Mouse (Mus musculus): ENCODE measurements around the gene Map3k13.

Gene Map3k13

GRCm38 (mm10) chr16:21813164-21813834, 19.2 kb downstream of the Map3k13 start:
- no peak for DNase-seq

- DNase-seq = peak; percentile 49
These were observed 20.9 kb downstream of the Map3k13 start for GRCm38 (mm10) chr16:21814861-21815668.

GRCm38 (mm10) chr16:21815669-21816010, 21.5 kb downstream of the Map3k13 start:
- no peak for DNase-seq

- no peak for DNase-seq
These were observed 24.0 kb downstream of the Map3k13 start for GRCm38 (mm10) chr16:21818132-21818531.

DNA sequence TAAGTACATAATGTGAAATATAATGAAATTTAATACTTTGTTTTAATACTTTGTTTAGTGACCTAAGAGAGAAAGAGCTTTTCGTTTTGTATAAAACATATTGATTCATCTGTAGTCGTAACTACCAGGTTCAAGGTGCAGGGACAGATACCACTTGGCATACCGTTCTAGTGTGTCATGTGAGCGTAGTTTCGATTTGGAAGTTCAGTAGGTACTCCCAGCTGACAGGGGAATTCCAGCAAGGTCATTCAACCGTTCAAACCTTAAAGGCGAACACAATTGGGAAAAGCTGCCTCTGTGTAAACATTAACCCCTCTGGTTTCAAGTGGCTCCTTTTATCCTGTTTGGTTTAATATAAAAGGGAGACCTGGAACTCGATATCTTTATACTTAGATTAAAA, 24.5 kb downstream of the Map3k13 start:
- DNase-seq = no peak

DNA sequence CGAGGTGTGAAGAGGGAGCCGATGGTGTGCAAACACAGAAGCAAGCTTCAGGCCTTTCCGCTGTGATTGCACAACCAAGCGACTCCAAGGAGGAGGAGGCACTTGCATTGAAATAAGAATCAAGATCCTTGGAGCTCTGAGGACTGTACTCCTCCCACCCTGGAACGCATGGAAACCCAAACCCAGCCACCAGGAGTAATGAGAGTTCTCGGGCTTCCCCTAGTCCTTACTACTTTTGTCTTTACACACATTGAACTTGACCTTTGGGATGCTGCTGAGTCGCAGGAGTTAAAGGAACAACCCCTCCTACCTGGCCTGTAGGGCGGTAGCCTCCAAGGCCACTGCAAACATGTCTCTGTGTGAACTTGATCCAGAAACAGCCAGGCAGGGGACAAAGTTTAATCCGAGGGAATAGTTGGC, 31.5 kb downstream of the Map3k13 start:
- DNase-seq = no peak

- no peak for DNase-seq
These were observed 33.0 kb downstream of the Map3k13 start for GRCm38 (mm10) chr16:21827153-21827552.

DNA sequence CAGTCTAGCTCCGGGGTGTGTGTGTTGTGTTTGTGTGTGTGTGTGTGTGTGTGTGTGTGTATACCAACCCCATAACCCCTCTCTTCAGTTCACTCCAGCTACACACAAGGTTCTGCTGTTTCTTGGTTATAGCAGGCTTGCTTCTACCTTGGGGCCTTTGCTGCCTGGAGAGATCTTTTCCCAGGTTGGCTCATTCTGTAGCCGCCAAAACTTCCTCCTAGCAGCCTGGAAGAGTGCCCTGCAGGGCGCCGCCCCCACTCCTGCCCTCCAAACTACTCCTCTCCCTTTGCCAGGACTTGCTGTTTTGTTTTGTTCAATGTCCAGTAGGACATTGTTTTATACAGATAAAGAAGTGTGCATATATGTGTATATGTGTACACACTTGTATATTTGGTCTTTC, 33.4 kb downstream of the Map3k13 start:
- no peak for DNase-seq

GRCm38 (mm10) chr16:21829711-21830110, 35.6 kb downstream of the Map3k13 start:
- no peak for DNase-seq

GRCm38 (mm10) chr16:21830784-21831183, 36.6 kb downstream of the Map3k13 start:
- DNase-seq = no peak

- DNase-seq = no peak
These were observed 37.6 kb downstream of the Map3k13 start for GRCm38 (mm10) chr16:21831764-21832163.

DNA sequence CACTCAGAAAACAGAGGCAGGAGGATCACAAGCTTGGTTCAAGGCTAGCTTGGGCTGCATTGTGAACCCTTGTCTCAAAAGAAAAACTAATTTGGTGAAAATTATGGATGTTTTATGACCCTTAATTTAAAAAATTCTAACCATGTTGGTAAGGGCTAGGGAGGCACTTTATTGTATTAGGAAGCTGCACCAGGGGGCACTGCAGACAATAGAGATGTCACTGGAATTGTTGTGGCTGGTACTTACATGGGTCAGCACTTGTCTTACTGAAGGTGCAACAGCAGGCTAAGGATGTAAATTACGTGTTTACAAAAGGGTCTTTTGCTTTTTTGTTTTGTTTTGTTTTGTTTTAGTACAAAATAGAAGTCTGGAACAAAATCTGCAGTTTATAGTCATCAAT, 39.3 kb downstream of the Map3k13 start:
- DNase-seq = no peak

DNA sequence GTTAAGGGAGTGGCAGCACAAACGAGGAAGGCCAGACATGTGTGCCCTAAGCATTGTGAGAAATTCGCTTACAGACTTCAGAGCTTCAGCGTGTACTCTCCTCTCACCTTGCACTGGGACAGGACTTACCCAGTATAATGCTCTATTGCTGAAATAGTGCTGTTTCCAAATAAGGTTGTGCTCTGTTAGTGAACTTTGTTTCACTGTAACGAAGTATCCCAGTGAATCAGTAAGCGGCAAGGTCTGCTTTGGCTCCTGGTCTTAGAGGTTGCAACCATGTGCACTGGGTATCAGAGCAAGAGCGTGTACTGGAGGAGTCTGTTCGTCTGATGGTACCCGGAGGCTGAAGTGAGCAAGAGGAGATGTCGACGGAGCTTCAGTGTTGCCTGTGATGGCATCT, 39.8 kb downstream of the Map3k13 start:
- no peak for DNase-seq

- DNase-seq = no peak
These were observed 40.9 kb downstream of the Map3k13 start for GRCm38 (mm10) chr16:21834866-21835583.

- no peak for DNase-seq
These were observed 41.4 kb downstream of the Map3k13 start for GRCm38 (mm10) chr16:21835584-21835931.

DNA sequence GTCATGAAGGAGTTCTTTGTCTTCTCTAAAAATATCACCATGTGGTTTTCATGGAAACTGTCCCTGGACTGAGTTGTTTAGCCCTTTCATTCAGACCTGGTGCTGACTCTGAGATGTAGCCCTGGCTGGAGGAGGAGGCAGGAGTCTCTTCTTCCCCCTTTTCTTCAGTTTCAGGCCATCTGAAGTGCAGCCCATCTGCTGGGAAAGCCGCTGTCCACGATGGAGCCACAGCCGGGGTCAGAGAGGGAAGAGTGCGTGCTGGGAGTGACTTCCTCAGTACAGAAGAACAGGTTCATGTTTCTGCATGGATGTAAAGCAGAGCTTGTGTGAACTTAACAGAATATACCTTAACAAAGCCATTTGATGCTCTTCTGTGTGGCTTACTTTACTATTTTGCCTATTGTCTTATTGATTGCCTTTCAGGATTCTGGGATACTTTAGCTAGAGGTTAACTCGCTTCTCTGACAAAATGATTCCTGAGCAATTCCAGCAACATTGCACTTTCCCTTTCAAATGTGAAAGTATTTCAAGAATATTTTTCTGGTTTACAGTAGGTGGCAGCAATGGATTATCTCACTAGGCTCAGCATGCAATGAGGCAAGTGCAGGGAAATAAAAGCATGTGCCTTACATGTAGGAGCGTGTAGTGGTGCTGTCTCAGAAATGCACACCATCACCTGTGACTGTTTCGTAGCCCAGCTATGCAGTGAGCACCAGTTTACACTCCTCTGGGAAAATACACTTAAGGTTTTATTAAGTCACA, 42.3 kb downstream of the Map3k13 start:
- DNase-seq = peak; percentile 15

DNA sequence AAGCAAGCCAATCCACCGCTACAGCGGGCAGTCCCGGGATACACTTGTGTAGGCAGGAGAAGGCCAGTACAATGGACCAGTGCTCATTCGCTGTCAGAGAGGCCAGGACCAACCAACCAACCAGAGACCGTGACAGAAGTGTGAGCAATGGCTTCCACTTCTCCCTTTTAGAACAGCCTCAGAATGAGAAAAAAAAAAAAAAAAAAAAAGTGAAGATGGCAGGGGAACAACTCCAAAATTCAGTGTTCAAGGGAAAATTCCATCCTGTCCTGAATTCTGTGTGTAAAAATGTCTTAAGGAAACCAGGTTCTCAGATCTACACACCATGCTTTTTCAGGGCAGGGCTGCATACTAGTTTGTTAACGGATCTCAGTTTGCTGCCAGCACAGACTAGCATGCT, 43.5 kb downstream of the Map3k13 start:
- DNase-seq = no peak

DNA sequence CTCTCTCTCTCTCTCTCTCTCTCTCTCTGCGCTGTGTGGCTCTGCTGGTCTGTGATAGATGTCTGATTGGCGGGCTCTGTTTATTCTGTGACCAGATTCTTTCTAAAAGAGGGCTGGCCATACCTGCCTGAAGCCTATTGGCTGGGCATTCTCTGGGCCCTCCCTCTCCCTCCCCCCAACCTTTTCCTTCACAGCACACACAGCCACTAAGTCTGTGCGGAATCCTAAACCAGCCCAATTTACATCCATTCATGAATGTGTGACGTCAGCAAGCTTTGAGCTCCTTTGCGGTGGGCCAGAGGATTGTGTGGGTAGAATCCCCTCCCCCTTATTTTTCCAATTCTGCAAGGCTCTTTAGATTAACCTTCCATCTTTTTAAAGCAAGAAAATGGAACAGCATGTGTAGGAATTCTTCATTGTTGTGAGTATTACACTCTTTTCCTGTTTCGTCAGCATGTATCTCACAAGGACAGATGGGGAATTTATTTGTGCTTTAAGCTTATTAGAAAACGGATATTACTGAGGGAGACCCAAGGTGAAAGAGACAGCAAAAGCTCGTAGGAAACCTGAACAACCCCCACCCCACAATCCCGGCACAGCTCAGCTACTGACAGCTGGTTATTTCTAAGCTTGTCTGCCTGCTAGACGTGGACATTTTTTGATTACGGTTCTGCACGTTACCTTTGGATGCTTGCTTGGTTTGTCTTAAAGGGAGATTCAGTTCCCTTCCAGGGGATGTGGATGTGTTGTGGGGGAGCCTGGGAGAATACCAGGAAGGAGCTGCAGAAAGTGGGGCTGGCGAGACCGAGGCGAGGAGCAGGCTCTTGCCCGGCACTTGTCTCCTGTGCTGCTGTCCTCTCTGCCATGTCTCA, 51.9 kb downstream of the Map3k13 start:
- DNase-seq = peak; percentile 83

DNA sequence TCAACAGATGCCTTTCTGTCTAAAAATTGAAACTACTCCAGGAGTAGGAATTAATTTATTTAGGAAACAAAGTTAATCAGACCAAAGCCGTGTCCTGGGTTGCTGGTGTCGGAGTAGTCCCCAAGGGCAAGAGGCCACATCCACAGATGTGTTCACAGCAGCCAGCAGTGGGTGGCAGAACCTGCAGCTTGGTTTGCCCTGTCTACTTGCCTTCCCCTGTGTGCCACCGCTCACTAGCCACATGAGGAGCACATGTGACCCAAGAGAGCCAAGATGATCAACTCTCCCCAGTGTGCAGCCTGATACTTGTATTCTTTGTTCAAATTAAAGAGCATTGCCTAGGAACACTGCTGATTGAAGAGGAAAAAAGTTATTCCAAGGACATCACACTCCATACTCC, 54.3 kb downstream of the Map3k13 start:
- DNase-seq = no peak

DNA sequence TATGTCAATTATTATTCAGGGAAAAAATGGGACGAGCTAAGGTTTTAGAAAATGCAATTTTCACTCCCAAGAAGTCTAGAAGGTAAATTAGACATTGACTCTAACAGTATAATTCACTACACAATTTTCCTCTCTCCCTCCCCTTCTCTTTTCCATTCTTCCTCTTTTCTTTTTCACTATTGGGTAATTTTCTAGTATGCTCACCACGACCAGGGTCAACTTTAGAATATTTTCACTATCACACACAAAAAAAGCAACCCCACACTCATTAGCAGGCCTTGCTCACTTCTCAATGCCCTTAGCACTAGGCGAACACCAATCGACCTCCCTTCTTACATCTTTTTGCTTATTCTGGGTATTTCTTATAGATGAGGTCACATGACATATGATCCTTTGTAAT, 54.7 kb downstream of the Map3k13 start:
- DNase-seq = no peak

DNA sequence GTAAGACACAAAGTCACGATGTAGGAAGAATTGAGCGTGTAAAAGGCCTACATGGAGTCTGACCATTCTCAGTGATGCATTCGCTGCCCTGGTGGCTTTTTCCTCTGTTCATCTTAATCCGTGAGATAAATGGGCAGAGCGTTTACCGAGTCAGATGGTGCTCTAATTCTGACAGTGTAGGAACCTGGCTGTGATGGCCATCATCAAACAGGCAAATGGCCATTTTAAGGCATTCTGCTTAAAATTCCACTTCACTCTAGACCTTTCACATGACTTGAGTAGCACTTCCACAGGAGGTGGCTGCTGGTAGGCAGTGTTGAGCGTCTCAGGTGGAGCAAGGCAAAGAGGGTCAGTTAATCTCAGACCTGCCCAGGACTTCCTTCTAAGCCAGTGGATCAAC, 58.2 kb downstream of the Map3k13 start:
- no peak for DNase-seq

GRCm38 (mm10) chr16:21853446-21853941, 59.3 kb downstream of the Map3k13 start:
- DNase-seq = no peak

Measured in right cerebral cortex, adult 18-20 months (tissue).